Mouse (Mus musculus) liver, embryonic 14.5 days (tissue): ENCODE measurements around the gene Iqcn.

Experiments used
- CTCF ChIP-seq: IDR thresholded peaks from 2 replicates; pipeline ENCODE4 v1.5.1; 2016; ENCODE audit warnings: antibody characterized with exemption, low read depth, control low read depth
- EP300 ChIP-seq: IDR thresholded peaks from 2 replicates; pipeline ENCODE4 v1.6.1; 2016; ENCODE audit warnings: antibody characterized with exemption, low read depth

DNA sequence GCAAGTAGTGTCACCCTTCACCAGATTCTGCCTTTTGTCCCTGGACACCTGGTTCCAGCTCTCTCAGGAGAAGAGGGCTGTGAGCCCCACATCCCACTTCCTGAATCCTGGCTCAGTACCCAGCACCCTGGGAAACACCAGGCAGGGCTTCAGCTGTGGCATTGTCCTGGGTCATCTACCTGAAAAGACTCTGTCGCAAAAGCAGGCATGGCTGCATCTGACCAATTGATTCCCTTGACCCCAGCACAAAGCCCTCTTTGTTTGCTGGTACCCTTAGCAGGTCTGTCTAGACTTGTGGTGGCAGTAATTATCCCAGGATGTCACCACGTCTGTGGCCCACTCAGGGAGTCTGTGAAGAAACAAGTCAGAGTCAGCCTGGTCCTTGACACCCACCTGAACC is 47.8 kb upstream of the Iqcn start:
- TF ChIP-seq CTCF (no peak), EP300 (no peak)
